Mouse (Mus musculus) testis, adult 2 months (tissue): ENCODE data around the gene Erg.

ENCODE experiments used
- CTCF ChIP-seq: fragments of 200-500 bp; IDR thresholded peaks from 2 replicates; pipeline ENCODE4 v1.5.1; 2012; ENCODE audit warnings: low read depth, mild to moderate bottlenecking, inconsistent platforms, low read length, moderate library complexity; ENCODE audit not compliant: control insufficient read depth, insufficient read depth, insufficient replicate concordance
- POLR2A ChIP-seq: fragments of 200-500 bp; IDR thresholded peaks from 2 replicates; pipeline ENCODE4 v1.6.1; 2012; ENCODE audit warnings: low read depth, mild to moderate bottlenecking, inconsistent platforms, low read length, moderate library complexity; ENCODE audit not compliant: control insufficient read depth

DNA sequence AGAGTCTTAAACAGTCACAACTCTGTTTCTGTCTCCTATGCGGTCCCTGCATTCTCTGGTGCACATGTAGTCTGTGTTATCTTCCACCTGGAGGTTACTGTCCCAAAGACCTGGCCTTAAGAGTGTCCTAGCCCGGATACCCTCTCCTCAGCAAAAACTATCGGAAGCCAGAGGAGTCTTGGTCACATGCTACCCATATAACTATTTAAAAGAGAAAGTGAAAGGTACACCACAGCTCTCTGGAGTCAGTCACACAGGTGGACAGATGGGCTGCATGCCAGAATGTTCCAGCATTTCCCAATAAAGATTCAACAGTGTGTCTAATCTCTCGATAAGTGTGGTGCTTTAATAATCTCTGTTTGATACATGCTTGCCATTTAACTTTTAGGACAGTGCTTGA lies 7.1 kb downstream of the Erg start:
- TF ChIP-seq POLR2A (no peak), CTCF (no peak)
